Mouse (Mus musculus) myocyte (in vitro differentiated cells): Measurements from ENCODE around the gene Axin1.

ENCODE experiments used
- MAX ChIP-seq: IDR thresholded peaks from one replicate; pipeline ENCODE4 v1.6.1; 2011; ENCODE audit warnings: low read depth, mild to moderate bottlenecking, control low read depth
- MYOD1 ChIP-seq, 3 experiments: IDR thresholded peaks; one replicate each; pipeline ENCODE4 v1.6.1; 2011; ENCODE audit warnings: control low read depth in 2 of 3, low read depth in 2 of 3, mild to moderate bottlenecking in 2 of 3, moderate library complexity in 1 of 3; ENCODE audit not compliant: insufficient read length in 2 of 3, control insufficient read depth in 1 of 3
- MYOG ChIP-seq, 3 experiments: IDR thresholded peaks; one replicate each; pipeline ENCODE4 v1.6.1; 2011; ENCODE audit warnings: control low read depth in 2 of 3, low read depth in 2 of 3, mild to moderate bottlenecking in 2 of 3; ENCODE audit not compliant: insufficient read length in 2 of 3, control insufficient read depth in 1 of 3, insufficient read depth in 1 of 3
- POLR2A ChIP-seq: IDR thresholded peaks from one replicate; pipeline ENCODE4 v1.6.1; 2011; ENCODE audit warnings: low read depth, mild to moderate bottlenecking, control low read depth, moderate library complexity; ENCODE audit not compliant: insufficient read length
- POLR2AphosphoS2 ChIP-seq: IDR thresholded peaks from one replicate; pipeline ENCODE4 v1.6.1; 2011; ENCODE audit warnings: low read depth, control low read depth; ENCODE audit not compliant: insufficient read length
- TCF12 ChIP-seq: IDR thresholded peaks from one replicate; pipeline ENCODE4 v1.6.1; 2011; ENCODE audit warnings: mild to moderate bottlenecking, control low read depth; ENCODE audit not compliant: poor library complexity, insufficient read depth, severe bottlenecking
- USF1 ChIP-seq: IDR thresholded peaks from one replicate; pipeline ENCODE4 v1.6.1; 2011; ENCODE audit warnings: low read depth, mild to moderate bottlenecking, control low read depth, moderate library complexity

DNA sequence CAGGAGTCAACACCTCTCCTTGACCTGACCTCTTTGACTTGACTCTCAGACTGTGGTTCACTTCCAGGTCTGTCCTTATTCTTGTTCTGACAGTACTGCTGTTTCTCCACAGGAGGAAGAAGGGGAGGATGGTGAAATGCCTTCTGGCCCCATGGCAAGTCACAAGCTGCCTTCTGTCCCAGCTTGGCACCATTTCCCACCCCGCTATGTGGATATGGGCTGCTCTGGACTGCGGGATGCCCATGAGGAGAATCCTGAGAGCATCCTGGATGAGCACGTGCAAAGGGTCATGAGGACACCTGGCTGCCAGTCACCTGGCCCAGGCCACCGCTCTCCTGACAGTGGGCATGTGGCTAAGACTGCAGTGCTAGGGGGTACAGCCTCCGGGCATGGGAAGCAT lies 49.1 kb downstream of the Axin1 start:
- no peak for TF ChIP-seq POLR2A
- TF ChIP-seq POLR2AphosphoS2 = no peak
- TF ChIP-seq MAX = no peak
- no peak for TF ChIP-seq TCF12
- no peak for TF ChIP-seq USF1
- no peak for TF ChIP-seq MYOD1 (IDR thresholded peaks at IDR 0.05; ENCODE audit: control insufficient read depth in 1 of 3, insufficient read length in 2 of 3, low read depth in 2 of 3)
- no peak for TF ChIP-seq MYOG (IDR thresholded peaks at IDR 0.05; ENCODE audit: control insufficient read depth in 1 of 3, insufficient read depth in 1 of 3, insufficient read length in 2 of 3, low read depth in 2 of 3)
